Mouse (Mus musculus): ENCODE measurements at regions not wholly inside any gene's neighbourhood (a gene's known extent, or its start where the extent isn't known, plus 50 kb on each side); places are given as distances from the start of the nearest gene placed in this dataset.

GRCm38 (mm10) chr4:95456318-95456717, 101.0 kb upstream of the Fggy start:
- Histone ChIP-seq H3K4me3 (replicated peaks) (no peak overlapping the region), H3K4me1 (no peaks in the 10 kb centered on the region)
- ATAC-seq (replicated peaks; ENCODE audit: low FRiP score): no peak

GRCm38 (mm10) chr4:95456943-95457342, 100.4 kb upstream of the Fggy start:
- Histone ChIP-seq H3K4me2 (no peak overlapping the region), H3K4me3 (replicated peaks) (no peak overlapping the region), H3K9me3 (replicated peaks) (no peaks in the 10 kb centered on the region), H3K27ac (no peak overlapping the region), H3K27me3 (no peaks in the 10 kb centered on the region), H3K4me1 (no peaks in the 10 kb centered on the region), H3K36me3 (no peaks in the 10 kb centered on the region), H3K9ac (no peak overlapping the region)
- ATAC-seq (replicated peaks; ENCODE audit: low FRiP score): no peak
- 85% methylated on average over 5 of the region's 5 CpGs for WGBS

More at GRCm38 (mm10) chr4:95456318-95456717, 101.0 kb upstream of the Fggy start:
- Histone ChIP-seq H3K36me3 (no peaks in the 10 kb centered on the region), H3K9ac (no peak overlapping the region), H3K4me2 (no peak overlapping the region), H3K27me3 (no peaks in the 10 kb centered on the region), H3K9me3 (replicated peaks) (no peaks in the 10 kb centered on the region), H3K27ac (no peak overlapping the region; the same call in 1 of the 2 replicates)
- WGBS: 76% methylated on average over 1 of the region's 1 CpGs

GRCm38 (mm10) chr4:95462476-95462875, 94.8 kb upstream of the Fggy start:
- Histone ChIP-seq H3K4me3 (replicated peaks) (no peak overlapping the region), H3K4me2 (no peak overlapping the region), H3K27ac (no peak overlapping the region), H3K36me3 (no peaks in the 10 kb centered on the region), H3K9ac (no peak overlapping the region), H3K27me3 (no peaks in the 10 kb centered on the region), H3K4me1 (no peaks in the 10 kb centered on the region), H3K9me3 (replicated peaks) (no peaks in the 10 kb centered on the region)
- no peak for ATAC-seq (replicated peaks; ENCODE audit: low FRiP score)
- WGBS: 85% methylated on average over 3 of the region's 3 CpGs

GRCm38 (mm10) chr4:95463082-95463825, 94.1 kb upstream of the Fggy start:
- Histone ChIP-seq H3K4me3 (replicated peaks) (no peak overlapping the region), H3K4me1 (no peaks in the 10 kb centered on the region), H3K27me3 (no peaks in the 10 kb centered on the region), H3K9me3 (replicated peaks) (no peaks in the 10 kb centered on the region), H3K36me3 (no peaks in the 10 kb centered on the region), H3K9ac (no peak overlapping the region), H3K4me2 (no peak overlapping the region), H3K27ac (no peak overlapping the region)
- whole genome bisulfite sequencing: 72% methylated on average over 8 of the region's 8 CpGs
- ATAC-seq (replicated peaks; ENCODE audit: low FRiP score): no peak

- H3K36me3 ChIP-seq: no peaks in the 10 kb centered on the region
- H3K27me3 ChIP-seq: no peaks in the 10 kb centered on the region
- H3K9me3 ChIP-seq (replicated peaks): no peaks in the 10 kb centered on the region
- H3K4me1 ChIP-seq: no peaks in the 10 kb centered on the region
- H3K9ac ChIP-seq: no peak overlapping the region
- no peak overlapping the region for H3K4me3 ChIP-seq (replicated peaks)
- no peak overlapping the region for H3K4me2 ChIP-seq
- no peak for ATAC-seq (replicated peaks; ENCODE audit: low FRiP score)
- 56% methylated on average over 2 of the region's 2 CpGs for WGBS
- H3K27ac ChIP-seq: no peak overlapping the region
Measured at GRCm38 (mm10) chr4:95466647-95467046, 90.7 kb upstream of the Fggy start.

GRCm38 (mm10) chr4:95467526-95467925, 89.8 kb upstream of the Fggy start:
- H3K4me1 ChIP-seq: no peaks in the 10 kb centered on the region
- no peak overlapping the region for H3K4me2 ChIP-seq
- no peak overlapping the region for H3K4me3 ChIP-seq (replicated peaks)
- ATAC-seq (replicated peaks; ENCODE audit: low FRiP score): no peak
- 93% methylated on average over 2 of the region's 2 CpGs for WGBS
- H3K27ac ChIP-seq: no peak overlapping the region
- no peaks in the 10 kb centered on the region for H3K27me3 ChIP-seq
- H3K9me3 ChIP-seq (replicated peaks): no peaks in the 10 kb centered on the region
- H3K9ac ChIP-seq: no peak overlapping the region
- no peaks in the 10 kb centered on the region for H3K36me3 ChIP-seq

GRCm38 (mm10) chr4:95474726-95475406, 82.4 kb upstream of the Fggy start:
- no peak overlapping the region for H3K4me2 ChIP-seq
- no peaks in the 10 kb centered on the region for H3K9me3 ChIP-seq (replicated peaks)
- 61% methylated on average over 5 of the region's 5 CpGs for WGBS
- ATAC-seq (replicated peaks; ENCODE audit: low FRiP score): no peak
- no peak overlapping the region for H3K9ac ChIP-seq
- H3K27ac ChIP-seq: no peak overlapping the region
- no peaks in the 10 kb centered on the region for H3K27me3 ChIP-seq
- H3K36me3 ChIP-seq: no peaks in the 10 kb centered on the region
- H3K4me3 ChIP-seq (replicated peaks): no peak overlapping the region
- peaks cover 18% of the 10 kb centered on the region for H3K4me1 ChIP-seq

- no peaks in the 10 kb centered on the region for H3K27me3 ChIP-seq
- H3K4me3 ChIP-seq (replicated peaks): no peak overlapping the region
- ATAC-seq (replicated peaks; ENCODE audit: low FRiP score): peak; percentile 77
- no peaks in the 10 kb centered on the region for H3K9me3 ChIP-seq (replicated peaks)
- H3K9ac ChIP-seq: no peak overlapping the region
- H3K4me1 ChIP-seq: peaks cover 18% of the 10 kb centered on the region
- H3K36me3 ChIP-seq: no peaks in the 10 kb centered on the region
- 35% methylated on average over 12 of the region's 12 CpGs for WGBS
- H3K27ac ChIP-seq: 0 out of 2 replicates have a peak overlapping the region, but pooled peaks have one; percentile 6
- H3K4me2 ChIP-seq: no peak overlapping the region
Measured at GRCm38 (mm10) chr4:95476071-95476724, 81.1 kb upstream of the Fggy start.

GRCm38 (mm10) chr4:95483571-95483970, 73.7 kb upstream of the Fggy start:
- ATAC-seq (replicated peaks; ENCODE audit: low FRiP score): peak; percentile 69; the same call in 1 of the 2 replicates
- no peaks in the 10 kb centered on the region for H3K27me3 ChIP-seq
- H3K9me3 ChIP-seq (replicated peaks): no peaks in the 10 kb centered on the region
- H3K9ac ChIP-seq: no peak overlapping the region
- H3K4me1 ChIP-seq: peaks cover 18% of the 10 kb centered on the region
- no peaks in the 10 kb centered on the region for H3K36me3 ChIP-seq
- WGBS: 65% methylated on average over 6 of the region's 6 CpGs
- H3K4me2 ChIP-seq: no peak overlapping the region
- H3K4me3 ChIP-seq (replicated peaks): no peak overlapping the region
- peak overlapping the region; percentile 34; the same call in 1 of the 2 replicates for H3K27ac ChIP-seq

- no peaks in the 10 kb centered on the region for H3K9me3 ChIP-seq (replicated peaks)
- H3K4me3 ChIP-seq (replicated peaks): no peak overlapping the region
- no peak overlapping the region for H3K27ac ChIP-seq
- H3K36me3 ChIP-seq: no peaks in the 10 kb centered on the region
- H3K27me3 ChIP-seq: no peaks in the 10 kb centered on the region
- no peak overlapping the region for H3K9ac ChIP-seq
- no peak overlapping the region for H3K4me2 ChIP-seq
- peaks cover 16% of the 10 kb centered on the region for H3K4me1 ChIP-seq
- ATAC-seq (replicated peaks; ENCODE audit: low FRiP score): no peak; the same call in 1 of the 2 replicates
- 76% methylated on average over 7 of the region's 7 CpGs for WGBS
Measured at GRCm38 (mm10) chr4:95487323-95487722, 70.0 kb upstream of the Fggy start.

- no peak overlapping the region for H3K4me3 ChIP-seq (replicated peaks)
- no peak overlapping the region for H3K9ac ChIP-seq
- H3K27me3 ChIP-seq: no peaks in the 10 kb centered on the region
- H3K9me3 ChIP-seq (replicated peaks): no peaks in the 10 kb centered on the region
- no peak overlapping the region for H3K27ac ChIP-seq
- H3K36me3 ChIP-seq: no peaks in the 10 kb centered on the region
- ATAC-seq (replicated peaks; ENCODE audit: low FRiP score): no peak
- 40% methylated on average over 1 of the region's 1 CpGs for WGBS
- H3K4me2 ChIP-seq: no peak overlapping the region
- peaks cover 15% of the 10 kb centered on the region for H3K4me1 ChIP-seq
Measured at GRCm38 (mm10) chr4:95487969-95488368, 69.3 kb upstream of the Fggy start.

GRCm38 (mm10) chr4:95489059-95489458, 68.2 kb upstream of the Fggy start:
- Histone ChIP-seq H3K4me3 (replicated peaks) (no peak overlapping the region), H3K36me3 (no peaks in the 10 kb centered on the region), H3K27me3 (no peaks in the 10 kb centered on the region), H3K4me1 (peaks cover 10% of the 10 kb centered on the region), H3K27ac (no peak overlapping the region), H3K9ac (no peak overlapping the region), H3K4me2 (no peak overlapping the region), H3K9me3 (replicated peaks) (no peaks in the 10 kb centered on the region)
- WGBS: 39% methylated on average over 2 of the region's 2 CpGs
- no peak for ATAC-seq (replicated peaks; ENCODE audit: low FRiP score)
